Mouse (Mus musculus): ENCODE results near the gene Trpv4. TPM values are rescaled to one million over a fixed set of nuclear protein-coding genes. Genes with fewer than 3 reads are reported as not detected.

The Trpv4 gene
- polyA plus RNA-seq, 1 experiment from 2014 or later = 0.87 TPM

DNA sequence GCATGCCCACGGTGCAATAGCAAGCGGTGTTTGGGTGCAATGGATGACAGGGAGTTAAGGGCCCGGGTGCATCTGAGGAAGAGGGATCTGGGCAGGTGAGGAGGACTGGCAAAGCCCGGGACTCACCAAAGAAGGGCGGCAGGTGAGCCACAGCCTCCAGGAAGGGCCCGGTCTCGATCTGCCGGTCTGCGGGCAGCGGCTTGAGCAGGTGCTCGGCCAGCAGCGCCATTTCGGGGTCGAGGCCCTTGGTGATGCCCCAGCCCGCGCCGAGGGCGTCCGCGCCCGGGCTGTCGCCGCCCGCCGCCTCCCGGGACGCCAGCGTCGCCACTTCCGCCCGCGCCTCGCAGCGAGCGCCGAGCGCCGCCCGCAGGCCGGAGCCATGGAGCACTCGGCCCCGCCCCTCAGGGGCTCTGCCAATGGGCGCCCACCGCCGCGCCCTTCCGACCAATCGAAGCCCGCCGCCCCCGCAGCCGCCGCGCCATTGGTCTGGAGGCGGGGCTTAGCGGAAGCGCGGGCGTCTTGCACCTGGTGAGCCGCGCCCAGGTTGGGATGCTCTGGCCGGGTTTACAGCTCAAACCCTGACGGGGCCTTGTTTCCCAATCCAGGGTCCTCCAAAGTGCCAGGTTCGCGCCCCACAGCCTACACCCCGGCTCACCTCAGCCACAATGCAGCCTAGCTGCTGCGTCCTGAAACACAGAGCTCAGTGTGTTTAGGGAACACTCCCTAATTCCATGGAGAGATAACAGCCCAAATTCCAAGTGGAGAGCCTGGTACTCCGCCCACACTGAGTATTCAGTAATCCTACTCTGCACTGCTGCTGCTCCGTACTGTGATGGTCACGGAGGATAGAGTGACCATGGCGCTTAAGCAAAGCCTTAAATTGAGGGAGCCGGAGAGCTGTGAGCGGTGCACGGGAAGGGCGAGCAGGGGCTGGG is 32.7 kb upstream of the Trpv4 start, which contains the start of gene Gltp:
TSS of gene Gltp (minus strand) at position 352 of the 935 bp plus-strand sequence.
- peak within 1 kb of the TSS; percentile 99 for H3K4me2 ChIP-seq
- peak within 1 kb of the TSS; percentile 80 for H3K4me3 ChIP-seq (ENCODE audit: low read depth, low read length)
- H3K36me3 ChIP-seq (ENCODE audit: control insufficient read depth, insufficient read depth, low read length) = no peaks in the 10 kb centered on the region
- 4% methylated on average over 53 of the region's 75 CpGs for WGBS (ENCODE audit: insufficient replicate concordance)
- peak; percentile 93 for ATAC-seq (replicated peaks; ENCODE audit: insufficient number of reproducible peaks, low FRiP score, low TSS enrichment)
- no peaks in the 10 kb centered on the region for H3K9me3 ChIP-seq (replicated peaks; ENCODE audit: control insufficient read depth, low read length)
- H3K4me1 ChIP-seq (ENCODE audit: control insufficient read depth, insufficient read depth, low read length) = peaks cover 14% of the 10 kb centered on the region
- peak within 1 kb of the TSS; percentile 82 for H3K9ac ChIP-seq (ENCODE audit: low read depth, low read length)
- H3K27ac ChIP-seq (ENCODE audit: low read depth, low read length) = 0 out of 2 replicates have a peak within 1 kb of the TSS, but pooled peaks have one; percentile 15
- no peaks in the 10 kb centered on the region for H3K27me3 ChIP-seq (ENCODE audit: control insufficient read depth, insufficient read depth, low read length)

DNA sequence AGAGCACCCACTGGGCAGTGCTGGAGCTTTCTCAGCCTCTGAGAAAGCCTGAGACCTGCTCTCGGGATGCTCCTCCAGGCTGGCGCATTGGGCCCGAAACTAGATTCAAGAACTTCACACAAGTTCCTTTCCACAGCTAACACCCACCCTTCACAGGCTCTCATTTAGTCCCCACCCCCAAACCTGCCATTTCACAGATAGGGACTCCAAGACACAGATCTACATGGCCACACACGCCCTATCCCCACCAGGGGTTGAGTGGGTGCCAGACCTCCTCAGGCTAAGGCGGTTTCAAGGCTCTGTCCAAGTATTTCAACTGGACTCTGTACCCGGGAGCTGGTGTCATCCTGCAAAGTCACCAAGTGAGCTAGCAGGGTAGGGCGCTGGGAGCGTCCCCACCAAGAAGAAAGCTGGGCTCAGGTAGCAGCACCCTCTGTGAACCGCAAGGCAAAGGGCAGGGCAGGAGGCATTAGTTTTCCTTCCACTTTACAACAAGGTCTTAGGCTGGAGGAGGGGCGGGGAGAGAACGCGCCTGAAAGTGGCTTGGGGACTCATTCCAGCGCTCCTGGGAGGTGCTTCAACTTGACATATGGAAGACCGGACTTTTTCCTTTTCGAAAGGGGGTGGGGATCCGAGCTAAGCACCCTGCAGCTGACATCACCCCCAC is 31.6 kb upstream of the Trpv4 start:
- Histone ChIP-seq H3K9me3 (replicated peaks; ENCODE audit: control insufficient read depth, low read length) (no peaks in the 10 kb centered on the region), H3K4me2 (peak overlapping the region; percentile 99), H3K27me3 (ENCODE audit: control insufficient read depth, insufficient read depth, low read length) (no peaks in the 10 kb centered on the region), H3K4me1 (ENCODE audit: control insufficient read depth, insufficient read depth, low read length) (peaks cover 14% of the 10 kb centered on the region), H3K36me3 (ENCODE audit: control insufficient read depth, insufficient read depth, low read length) (no peaks in the 10 kb centered on the region), H3K9ac (ENCODE audit: low read depth, low read length) (peak overlapping the region; percentile 82; the same call in 1 of the 2 replicates), H3K27ac (ENCODE audit: low read depth, low read length) (no peak overlapping the region), H3K4me3 (ENCODE audit: low read depth, low read length) (peak overlapping the region; percentile 80)
- WGBS (ENCODE audit: insufficient replicate concordance) = 18% methylated on average over 16 of the region's 16 CpGs
- no peak for ATAC-seq (replicated peaks; ENCODE audit: insufficient number of reproducible peaks, low FRiP score, low TSS enrichment)

DNA sequence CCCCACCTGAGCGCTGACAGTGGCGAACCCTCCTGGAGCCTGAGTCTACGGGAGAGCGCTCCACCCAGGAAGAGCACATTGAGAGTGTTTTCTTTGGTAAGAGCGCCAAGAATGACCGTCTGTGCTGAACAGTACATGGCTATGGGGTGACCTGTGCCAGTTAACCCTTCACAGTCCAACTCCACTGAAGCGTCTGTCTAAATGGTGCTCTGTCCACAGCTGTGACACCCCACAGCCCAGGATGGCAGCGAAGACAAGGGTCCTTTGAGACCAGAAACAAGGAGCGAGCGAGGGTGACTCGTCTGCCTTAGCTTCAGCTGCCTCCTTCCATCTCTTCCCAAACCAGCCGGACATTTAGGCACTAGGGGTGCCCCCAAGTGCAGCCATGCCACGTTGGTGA is 30.5 kb upstream of the Trpv4 start:
- peaks cover 14% of the 10 kb centered on the region for H3K4me1 ChIP-seq (ENCODE audit: control insufficient read depth, insufficient read depth, low read length)
- no peaks in the 10 kb centered on the region for H3K9me3 ChIP-seq (replicated peaks; ENCODE audit: control insufficient read depth, low read length)
- no peak for ATAC-seq (replicated peaks; ENCODE audit: insufficient number of reproducible peaks, low FRiP score, low TSS enrichment)
- no peaks in the 10 kb centered on the region for H3K36me3 ChIP-seq (ENCODE audit: control insufficient read depth, insufficient read depth, low read length)
- 81% methylated on average over 13 of the region's 13 CpGs for WGBS (ENCODE audit: insufficient replicate concordance)
- H3K4me2 ChIP-seq = no peak overlapping the region
- H3K9ac ChIP-seq (ENCODE audit: low read depth, low read length) = no peak overlapping the region
- H3K27ac ChIP-seq (ENCODE audit: low read depth, low read length) = no peak overlapping the region
- H3K27me3 ChIP-seq (ENCODE audit: control insufficient read depth, insufficient read depth, low read length) = no peaks in the 10 kb centered on the region
- no peak overlapping the region for H3K4me3 ChIP-seq (ENCODE audit: low read depth, low read length)

DNA sequence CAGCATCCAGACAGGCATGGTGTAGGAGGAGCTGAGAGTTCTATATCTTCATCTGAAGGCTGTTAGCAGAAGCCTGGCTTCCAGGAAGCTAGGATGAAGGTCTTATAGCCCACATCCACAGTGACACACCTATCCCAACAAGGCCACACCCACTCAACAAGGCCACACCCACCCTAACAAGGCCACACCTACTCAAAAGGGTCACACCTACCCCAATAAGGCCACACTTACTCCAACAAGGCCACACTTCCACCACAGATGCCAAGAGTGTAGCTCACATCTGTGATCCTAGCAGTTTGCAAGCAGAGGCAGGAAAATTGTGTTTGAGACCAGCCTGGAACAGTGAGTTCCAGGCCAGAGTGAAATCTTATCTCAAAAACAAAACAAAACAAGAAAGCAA is 29.7 kb upstream of the Trpv4 start:
- no peak overlapping the region for H3K4me3 ChIP-seq (ENCODE audit: low read depth, low read length)
- H3K27me3 ChIP-seq (ENCODE audit: control insufficient read depth, insufficient read depth, low read length) = no peaks in the 10 kb centered on the region
- no peaks in the 10 kb centered on the region for H3K9me3 ChIP-seq (replicated peaks; ENCODE audit: control insufficient read depth, low read length)
- H3K4me2 ChIP-seq = no peak overlapping the region
- no peaks in the 10 kb centered on the region for H3K36me3 ChIP-seq (ENCODE audit: control insufficient read depth, insufficient read depth, low read length)
- H3K9ac ChIP-seq (ENCODE audit: low read depth, low read length) = no peak overlapping the region
- no peak for ATAC-seq (replicated peaks; ENCODE audit: insufficient number of reproducible peaks, low FRiP score, low TSS enrichment)
- no peak overlapping the region for H3K27ac ChIP-seq (ENCODE audit: low read depth, low read length)
- peaks cover 14% of the 10 kb centered on the region for H3K4me1 ChIP-seq (ENCODE audit: control insufficient read depth, insufficient read depth, low read length)

DNA sequence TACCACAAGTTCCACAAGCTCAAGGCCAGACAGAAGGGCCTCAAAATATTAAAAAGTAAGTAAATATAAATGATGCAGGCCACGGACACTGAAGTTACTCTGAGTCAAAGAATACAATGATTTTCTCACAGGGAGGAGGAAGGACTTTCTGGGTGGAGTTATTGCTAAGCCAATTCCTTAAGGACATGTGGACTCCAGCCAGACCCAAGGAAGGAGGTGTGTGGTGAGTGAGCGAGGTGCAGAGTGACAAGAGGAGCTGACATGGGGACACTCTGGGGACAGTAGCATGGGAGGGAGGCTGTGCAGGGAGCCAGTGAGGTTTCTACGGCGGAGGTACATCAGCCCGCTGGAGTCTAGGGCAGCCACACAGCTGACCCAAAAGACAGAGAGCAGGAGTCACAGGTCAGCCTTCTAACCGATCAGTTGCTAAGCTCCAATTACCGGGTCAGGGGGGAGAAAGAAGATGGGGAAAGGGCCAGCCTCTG is 28.5 kb upstream of the Trpv4 start:
- 61% methylated on average over 7 of the region's 7 CpGs for WGBS (ENCODE audit: insufficient replicate concordance)
- no peak overlapping the region for H3K9ac ChIP-seq (ENCODE audit: low read depth, low read length)
- ATAC-seq (replicated peaks; ENCODE audit: insufficient number of reproducible peaks, low FRiP score, low TSS enrichment) = no peak
- no peaks in the 10 kb centered on the region for H3K36me3 ChIP-seq (ENCODE audit: control insufficient read depth, insufficient read depth, low read length)
- H3K27ac ChIP-seq (ENCODE audit: low read depth, low read length) = no peak overlapping the region
- H3K4me1 ChIP-seq (ENCODE audit: control insufficient read depth, insufficient read depth, low read length) = peaks cover 17% of the 10 kb centered on the region
- H3K27me3 ChIP-seq (ENCODE audit: control insufficient read depth, insufficient read depth, low read length) = no peaks in the 10 kb centered on the region
- no peak overlapping the region for H3K4me3 ChIP-seq (ENCODE audit: low read depth, low read length)
- no peaks in the 10 kb centered on the region for H3K9me3 ChIP-seq (replicated peaks; ENCODE audit: control insufficient read depth, low read length)
- no peak overlapping the region for H3K4me2 ChIP-seq

DNA sequence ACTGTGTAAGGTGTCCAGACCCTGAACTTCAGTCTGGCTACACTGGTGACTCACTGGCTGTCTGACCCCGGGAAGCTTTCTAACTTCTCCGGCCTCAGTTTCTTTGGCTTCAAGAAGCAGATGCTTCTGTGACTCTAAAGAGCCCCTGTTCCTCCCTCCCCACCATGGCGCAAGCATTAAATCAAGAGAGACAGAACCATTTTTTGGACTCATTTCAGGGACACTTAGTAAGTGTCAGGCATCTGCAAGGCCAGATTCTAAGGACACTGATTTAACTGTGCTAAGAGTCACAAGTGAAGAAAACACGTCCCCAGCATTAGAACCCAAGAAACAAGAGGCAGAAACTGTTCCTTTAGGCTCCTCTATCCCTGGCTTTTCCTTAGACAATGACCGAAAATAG is 27.8 kb upstream of the Trpv4 start:
- Histone ChIP-seq H3K9ac (ENCODE audit: low read depth, low read length) (no peak overlapping the region), H3K4me3 (ENCODE audit: low read depth, low read length) (no peak overlapping the region), H3K36me3 (ENCODE audit: control insufficient read depth, insufficient read depth, low read length) (no peaks in the 10 kb centered on the region), H3K4me2 (no peak overlapping the region), H3K27me3 (ENCODE audit: control insufficient read depth, insufficient read depth, low read length) (no peaks in the 10 kb centered on the region), H3K4me1 (ENCODE audit: control insufficient read depth, insufficient read depth, low read length) (peaks cover 21% of the 10 kb centered on the region), H3K27ac (ENCODE audit: low read depth, low read length) (no peak overlapping the region), H3K9me3 (replicated peaks; ENCODE audit: control insufficient read depth, low read length) (no peaks in the 10 kb centered on the region)
- ATAC-seq (replicated peaks; ENCODE audit: insufficient number of reproducible peaks, low FRiP score, low TSS enrichment) = no peak
- WGBS (ENCODE audit: insufficient replicate concordance) = 81% methylated on average over 5 of the region's 5 CpGs

DNA sequence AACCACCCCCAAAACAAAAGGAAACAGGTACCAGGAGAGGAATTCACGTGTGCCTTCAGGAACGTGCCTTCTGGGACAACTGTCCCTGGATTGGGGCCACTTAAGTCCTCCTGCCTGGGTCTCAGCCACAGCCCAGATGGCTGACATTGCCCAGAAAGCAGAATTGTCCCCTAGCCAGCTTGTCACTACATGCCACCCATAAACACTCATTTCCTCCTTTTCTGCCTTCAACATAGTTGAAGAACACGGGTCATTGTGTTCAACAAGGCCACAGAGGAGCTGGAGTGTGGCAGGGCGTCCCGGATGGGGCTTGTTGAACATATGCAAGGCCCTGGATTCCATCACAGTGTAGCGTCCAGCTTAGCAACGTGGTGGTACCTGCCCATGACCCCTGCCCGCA is 23.5 kb upstream of the Trpv4 start:
- no peak overlapping the region for H3K4me3 ChIP-seq (ENCODE audit: low read depth, low read length)
- no peaks in the 10 kb centered on the region for H3K27me3 ChIP-seq (ENCODE audit: control insufficient read depth, insufficient read depth, low read length)
- no peak overlapping the region for H3K27ac ChIP-seq (ENCODE audit: low read depth, low read length)

DNA sequence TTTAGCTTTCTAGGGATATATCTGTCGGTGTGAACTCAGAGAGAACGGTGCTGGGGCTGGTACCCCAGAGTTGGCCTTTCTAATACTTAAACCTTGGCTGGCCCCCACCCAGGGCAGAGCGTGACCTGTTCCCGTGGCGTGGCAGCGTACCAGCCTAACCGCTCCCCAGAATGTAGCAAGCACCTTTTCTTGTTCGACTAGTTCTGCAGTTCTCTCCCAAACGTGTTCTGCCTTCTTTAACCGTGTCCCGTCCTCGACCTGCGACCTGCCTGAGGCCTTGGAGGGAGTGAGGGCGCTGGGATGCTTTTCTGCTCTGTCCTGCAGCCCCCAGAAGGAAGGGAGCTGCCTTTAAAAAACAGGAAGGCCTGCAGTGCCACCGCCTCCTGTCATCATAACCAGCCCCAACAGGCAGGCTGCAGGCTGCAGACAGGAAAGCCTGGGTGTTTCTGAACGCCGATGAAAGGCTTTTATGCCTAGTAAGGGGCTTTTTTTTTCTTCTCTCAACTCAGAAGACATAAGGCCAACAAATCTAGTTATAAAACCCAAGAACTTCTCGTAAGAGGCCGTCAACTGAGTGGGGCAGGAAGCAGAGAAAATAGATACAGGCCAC is 22.6 kb upstream of the Trpv4 start:
- no peak overlapping the region for H3K4me3 ChIP-seq (ENCODE audit: low read depth, low read length)
- H3K27ac ChIP-seq (ENCODE audit: low read depth, low read length) = no peak overlapping the region
- H3K27me3 ChIP-seq (ENCODE audit: control insufficient read depth, insufficient read depth, low read length) = no peaks in the 10 kb centered on the region
- no peaks in the 10 kb centered on the region for H3K9me3 ChIP-seq (replicated peaks; ENCODE audit: control insufficient read depth, low read length)
- WGBS (ENCODE audit: insufficient replicate concordance) = 63% methylated on average over 19 of the region's 19 CpGs
- H3K36me3 ChIP-seq (ENCODE audit: control insufficient read depth, insufficient read depth, low read length) = no peaks in the 10 kb centered on the region
- peaks cover 23% of the 10 kb centered on the region for H3K4me1 ChIP-seq (ENCODE audit: control insufficient read depth, insufficient read depth, low read length)
- H3K4me2 ChIP-seq = no peak overlapping the region
- no peak overlapping the region for H3K9ac ChIP-seq (ENCODE audit: low read depth, low read length)
- no peak for ATAC-seq (replicated peaks; ENCODE audit: insufficient number of reproducible peaks, low FRiP score, low TSS enrichment)

More for the DNA sequence above, 23.5 kb upstream of the Trpv4 start:
- no peaks in the 10 kb centered on the region for H3K9me3 ChIP-seq (replicated peaks; ENCODE audit: control insufficient read depth, low read length)
- no peaks in the 10 kb centered on the region for H3K36me3 ChIP-seq (ENCODE audit: control insufficient read depth, insufficient read depth, low read length)
- WGBS (ENCODE audit: insufficient replicate concordance) = 65% methylated on average over 8 of the region's 8 CpGs
- no peak overlapping the region for H3K9ac ChIP-seq (ENCODE audit: low read depth, low read length)
- ATAC-seq (replicated peaks; ENCODE audit: insufficient number of reproducible peaks, low FRiP score, low TSS enrichment) = no peak
- H3K4me1 ChIP-seq (ENCODE audit: control insufficient read depth, insufficient read depth, low read length) = peaks cover 23% of the 10 kb centered on the region
- no peak overlapping the region for H3K4me2 ChIP-seq
